Mouse (Mus musculus) embryonic facial prominence, embryonic 15.5 days (tissue): ENCODE measurements around the gene Tbx19. TPM values are rescaled to one million over a fixed set of nuclear protein-coding genes. Genes with fewer than 3 reads are reported as not detected.

Experiments used
- ATAC-seq: fragments of 200-750 bp; cut with Nextera tagmentation; 2 replicates; pipeline ENCODE4 v1.8.0; 2017; ENCODE audit warnings: low read depth, moderate TSS enrichment; ENCODE audit not compliant: insufficient number of reproducible peaks, low FRiP score, low TSS enrichment
- H3K27ac ChIP-seq: fragments of 300-500 bp; sonication (generic); replicated peaks from 2 replicates; pipeline ENCODE4 v1.5.1; 2015; ENCODE audit warnings: mild to moderate bottlenecking, inconsistent platforms
- H3K27me3 ChIP-seq: fragments of 300-500 bp; sonication (generic); 2 replicates; pipeline ENCODE4 v1.6.1; 2015; ENCODE audit warnings: inconsistent platforms
- H3K36me3 ChIP-seq: fragments of 300-500 bp; sonication (generic); 2 replicates; pipeline ENCODE4 v1.6.1; 2015; ENCODE audit warnings: mild to moderate bottlenecking, inconsistent platforms
- H3K4me1 ChIP-seq: fragments of 300-500 bp; sonication (generic); 2 replicates; pipeline ENCODE4 v1.6.1; 2015; ENCODE audit warnings: inconsistent platforms
- H3K4me2 ChIP-seq: fragments of 300-500 bp; sonication (generic); replicated peaks from 2 replicates; pipeline ENCODE4 v1.6.1; 2015; ENCODE audit warnings: mild to moderate bottlenecking, inconsistent platforms
- H3K4me3 ChIP-seq: fragments of 300-500 bp; sonication (generic); replicated peaks from 2 replicates; pipeline ENCODE4 v1.5.1; 2015; ENCODE audit warnings: mild to moderate bottlenecking, inconsistent platforms
- H3K9ac ChIP-seq: fragments of 300-500 bp; sonication (generic); 2 replicates; pipeline ENCODE4 v1.6.1; 2015; ENCODE audit warnings: inconsistent platforms
- H3K9me3 ChIP-seq: fragments of 300-500 bp; sonication (generic); replicated peaks from 2 replicates; pipeline ENCODE4 v1.6.1; 2016; ENCODE audit warnings: inconsistent platforms
- WGBS: fragments of 180-500 bp; shearing (Covaris S2); methylation state at CpG from one replicate; pipeline ENCODE4 v1.1.7; 2015; 5-methylcytosine and 5-hydroxymethylcytosine counted together
- polyA plus RNA-seq: library from polyadenylated mRNA; unstranded; fragments of >200 nt; fragmentation: Nextera tagmentation; extraction: Ambion mirVana; gene quantifications from 2 replicates; pipeline ENCODE4 v1.2.1, GENCODE M21; 2015

Gene Tbx19
- polyA plus RNA-seq, 1 experiment from 2014 or later = not detected

DNA sequence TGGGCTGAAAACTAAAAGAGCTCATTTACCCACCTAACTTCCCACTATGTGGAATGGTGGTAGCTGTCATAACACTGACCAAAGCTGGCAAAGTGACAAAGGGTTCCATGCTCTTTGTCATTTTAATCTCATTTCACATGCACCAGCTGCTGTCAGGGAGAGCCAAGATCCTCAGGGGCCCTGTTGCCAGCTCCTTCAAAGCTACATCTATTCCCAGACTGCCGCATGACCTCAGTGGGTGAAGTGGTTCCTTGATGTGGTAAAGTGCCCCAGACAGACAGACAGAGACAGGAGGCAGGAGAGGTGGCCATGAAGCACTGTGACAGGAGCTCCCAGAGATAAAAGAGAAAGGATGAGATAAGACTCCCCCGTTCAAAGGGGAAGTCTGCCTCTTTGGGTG lies 49.9 kb downstream of the Tbx19 start:
- Histone ChIP-seq H3K9ac (no peak overlapping the region), H3K36me3 (no peaks in the 10 kb centered on the region), H3K27ac (no peak overlapping the region), H3K9me3 (no peaks in the 10 kb centered on the region), H3K4me2 (no peak overlapping the region), H3K27me3 (no peaks in the 10 kb centered on the region), H3K4me3 (no peak overlapping the region), H3K4me1 (peaks cover 5% of the 10 kb centered on the region; the same call in 1 of the 2 replicates)
- no peak for ATAC-seq
- WGBS = 73% methylated on average over 2 of the region's 2 CpGs

- 80% methylated on average over 5 of the region's 5 CpGs for WGBS
- Histone ChIP-seq H3K36me3 (no peaks in the 10 kb centered on the region), H3K9ac (no peak overlapping the region), H3K4me1 (peaks cover 12% of the 10 kb centered on the region; the same call in 1 of the 2 replicates), H3K9me3 (no peaks in the 10 kb centered on the region), H3K27me3 (no peaks in the 10 kb centered on the region), H3K4me3 (no peak overlapping the region), H3K4me2 (no peak overlapping the region), H3K27ac (no peak overlapping the region)
- no peak for ATAC-seq
These were observed 51.4 kb downstream of the Tbx19 start for GRCm38 (mm10) chr1:165109135-165109534.

DNA sequence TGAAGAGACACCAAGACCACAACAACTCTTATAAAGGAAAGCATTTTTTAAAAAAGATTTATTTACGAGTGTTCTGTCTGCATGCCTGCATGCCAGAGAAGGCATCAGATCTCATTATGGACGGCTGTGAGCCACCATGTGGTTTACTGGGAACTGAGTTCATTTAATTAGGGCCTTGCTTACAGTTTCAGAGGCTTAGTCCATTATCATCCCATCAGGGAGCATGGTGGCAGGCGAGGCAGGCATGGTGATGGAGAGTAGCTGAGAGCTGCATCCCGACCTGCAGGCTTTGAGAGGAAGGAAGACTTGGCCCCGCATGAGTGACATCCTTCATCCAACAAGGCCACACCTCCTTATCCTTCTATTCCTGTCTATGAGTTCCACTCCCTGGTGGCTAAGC lies 52.1 kb downstream of the Tbx19 start:
- Histone ChIP-seq H3K36me3 (no peaks in the 10 kb centered on the region), H3K4me3 (no peak overlapping the region), H3K4me2 (no peak overlapping the region), H3K9ac (no peak overlapping the region), H3K4me1 (peaks cover 8% of the 10 kb centered on the region; the same call in 1 of the 2 replicates), H3K27ac (no peak overlapping the region), H3K9me3 (no peaks in the 10 kb centered on the region), H3K27me3 (no peaks in the 10 kb centered on the region)
- 41% methylated on average over 5 of the region's 5 CpGs for WGBS
- ATAC-seq = no peak

DNA sequence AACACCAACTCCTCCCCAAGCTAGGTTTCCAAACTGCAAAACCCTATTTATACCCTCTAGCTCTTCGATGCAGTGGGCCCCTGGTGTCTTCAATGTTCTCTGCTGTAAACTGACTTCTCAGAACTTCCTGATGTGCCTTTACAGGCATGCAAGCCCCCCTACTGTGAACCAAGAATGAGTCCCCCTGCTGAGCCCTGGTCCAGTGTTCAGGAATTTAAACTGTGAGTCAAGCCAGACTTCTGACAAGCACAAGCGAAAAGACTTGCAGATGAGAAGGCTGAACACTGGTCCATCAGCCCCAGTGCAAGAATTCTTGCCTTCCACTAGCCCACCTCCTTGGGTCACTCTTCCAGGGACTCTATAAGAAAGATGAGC lies 54.6 kb downstream of the Tbx19 start:
- no peaks in the 10 kb centered on the region for H3K9me3 ChIP-seq
- no peak overlapping the region for H3K4me2 ChIP-seq
- no peak overlapping the region for H3K9ac ChIP-seq
- no peaks in the 10 kb centered on the region for H3K36me3 ChIP-seq
- 64% methylated on average over 2 of the region's 2 CpGs for WGBS
- ATAC-seq = 0 out of 2 replicates have a peak, but pooled peaks have one; percentile 36
- peak overlapping the region; percentile 63; the same call in 1 of the 2 replicates for H3K27ac ChIP-seq
- peaks cover 8% of the 10 kb centered on the region; the same call in 1 of the 2 replicates for H3K4me1 ChIP-seq
- no peaks in the 10 kb centered on the region for H3K27me3 ChIP-seq
- H3K4me3 ChIP-seq = no peak overlapping the region

DNA sequence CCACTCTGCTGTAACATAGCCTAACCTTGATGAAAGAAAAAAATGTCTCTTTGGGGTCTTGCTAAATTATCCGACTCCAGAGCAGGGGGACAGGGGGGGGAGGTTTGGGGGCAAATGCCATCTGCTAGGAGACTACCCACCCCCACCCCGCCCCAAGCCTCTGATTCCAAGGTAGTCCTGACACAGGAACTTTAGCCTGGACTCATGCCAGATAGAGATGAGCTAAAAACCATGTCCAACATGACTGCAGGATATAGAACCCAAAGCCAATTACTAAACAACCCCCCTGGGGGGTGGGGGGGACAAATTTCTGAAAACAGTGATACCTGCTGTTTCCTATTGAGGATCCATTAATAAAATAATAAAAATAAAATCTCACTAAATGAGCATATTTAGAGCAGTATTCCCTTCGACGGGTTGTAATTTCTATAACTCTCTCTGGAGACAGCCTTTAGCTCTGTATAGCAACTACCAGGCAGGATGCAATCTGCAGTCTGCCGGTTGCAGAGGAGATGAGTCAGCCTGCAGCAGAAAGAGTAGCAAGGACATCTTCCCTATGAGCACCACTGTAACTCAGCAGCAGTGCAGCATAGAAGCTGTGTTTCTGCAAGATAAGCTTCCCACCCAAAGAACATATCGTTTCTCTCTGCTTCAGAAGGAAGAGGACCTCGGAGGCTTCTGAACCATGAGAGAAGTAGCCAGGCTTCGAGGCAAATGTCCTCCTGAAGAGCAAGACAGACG lies 55.1 kb downstream of the Tbx19 start:
- Histone ChIP-seq H3K4me2 (no peak overlapping the region), H3K4me1 (peaks cover 8% of the 10 kb centered on the region; the same call in 1 of the 2 replicates), H3K4me3 (no peak overlapping the region), H3K9ac (no peak overlapping the region), H3K27ac (peak overlapping the region; percentile 63; the same call in 1 of the 2 replicates), H3K27me3 (no peaks in the 10 kb centered on the region), H3K9me3 (no peaks in the 10 kb centered on the region), H3K36me3 (no peaks in the 10 kb centered on the region)
- ATAC-seq = no peak
- WGBS = 63% methylated on average over 9 of the region's 9 CpGs

- Histone ChIP-seq H3K9ac (no peak overlapping the region), H3K4me1 (peaks cover 8% of the 10 kb centered on the region; the same call in 1 of the 2 replicates), H3K4me3 (no peak overlapping the region), H3K36me3 (no peaks in the 10 kb centered on the region), H3K27ac (peak overlapping the region; percentile 13; the same call in 1 of the 2 replicates), H3K4me2 (no peak overlapping the region), H3K9me3 (no peaks in the 10 kb centered on the region), H3K27me3 (no peaks in the 10 kb centered on the region)
- ATAC-seq = 0 out of 2 replicates have a peak, but pooled peaks have one; percentile 39
- 68% methylated on average over 7 of the region's 7 CpGs for WGBS
These were observed 55.8 kb downstream of the Tbx19 start for GRCm38 (mm10) chr1:165104707-165105259.

GRCm38 (mm10) chr1:165099569-165099968 lies 61.0 kb downstream of the Tbx19 start:
- Histone ChIP-seq H3K27me3 (no peaks in the 10 kb centered on the region), H3K4me1 (0 out of 2 replicates have a peak, but pooled peaks cover 5% of the 10 kb centered on the region), H3K4me2 (no peak overlapping the region), H3K4me3 (no peak overlapping the region), H3K27ac (no peak overlapping the region), H3K36me3 (no peaks in the 10 kb centered on the region), H3K9ac (no peak overlapping the region), H3K9me3 (no peaks in the 10 kb centered on the region)
- ATAC-seq = no peak

DNA sequence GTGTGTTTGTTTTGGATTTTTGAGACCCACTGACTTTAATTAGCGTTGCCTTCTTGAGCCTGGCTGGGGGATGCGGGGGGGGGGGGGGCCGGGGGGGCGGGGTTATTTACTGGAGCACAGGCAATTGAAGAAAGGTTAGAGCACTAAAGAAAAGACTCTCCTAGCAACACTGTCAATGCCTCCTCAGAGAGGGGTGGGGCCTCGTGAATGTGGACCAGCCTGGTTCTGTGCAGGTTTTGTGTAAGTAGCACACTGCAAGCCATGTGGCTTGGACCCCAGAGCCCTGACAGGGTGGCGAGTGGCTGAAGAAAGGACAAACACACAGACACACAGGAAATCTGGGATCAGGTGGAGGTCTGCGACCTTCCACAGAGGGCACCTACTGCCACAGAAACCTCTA lies 65.7 kb downstream of the Tbx19 start:
- no peak overlapping the region for H3K4me2 ChIP-seq
- no peaks in the 10 kb centered on the region for H3K27me3 ChIP-seq
- H3K9ac ChIP-seq = no peak overlapping the region
- no peak overlapping the region for H3K27ac ChIP-seq
- H3K9me3 ChIP-seq = no peaks in the 10 kb centered on the region
- H3K4me1 ChIP-seq = 0 out of 2 replicates have a peak, but pooled peaks cover 5% of the 10 kb centered on the region
- no peak for ATAC-seq
- H3K36me3 ChIP-seq = no peaks in the 10 kb centered on the region
- H3K4me3 ChIP-seq = no peak overlapping the region
- WGBS = 25% methylated on average over 7 of the region's 7 CpGs

- peak overlapping the region; percentile 20 for H3K4me3 ChIP-seq
These were observed 68.9 kb downstream of the Tbx19 start for GRCm38 (mm10) chr1:165091721-165092120.

DNA sequence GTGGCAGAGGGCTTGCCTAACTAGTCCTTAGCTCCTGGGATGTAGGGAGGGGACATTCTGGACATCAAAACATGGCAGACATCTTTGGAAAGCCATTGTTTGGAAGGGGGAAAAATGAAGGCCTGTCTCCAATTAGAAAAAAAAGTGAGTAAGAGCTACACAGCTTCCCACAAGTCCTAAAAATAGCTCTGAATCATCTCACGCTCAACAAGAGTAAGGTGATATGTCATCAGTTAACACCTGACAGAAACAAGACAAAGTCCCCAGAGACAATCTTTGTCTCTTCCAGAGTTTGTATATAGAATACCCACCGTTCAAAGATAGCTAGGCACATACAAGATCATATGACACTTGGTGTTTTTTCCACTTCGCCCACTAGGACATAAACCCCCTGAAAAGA lies 71.0 kb downstream of the Tbx19 start:
- Histone ChIP-seq H3K27ac (no peak overlapping the region), H3K27me3 (no peaks in the 10 kb centered on the region), H3K4me3 (no peak overlapping the region), H3K9me3 (no peaks in the 10 kb centered on the region), H3K36me3 (no peaks in the 10 kb centered on the region), H3K9ac (no peak overlapping the region), H3K4me2 (no peak overlapping the region), H3K4me1 (no peaks in the 10 kb centered on the region)
- WGBS = 62% methylated on average over 3 of the region's 3 CpGs
- ATAC-seq = no peak

More at GRCm38 (mm10) chr1:165091721-165092120, 68.9 kb downstream of the Tbx19 start:
- Histone ChIP-seq H3K27ac (no peak overlapping the region), H3K4me1 (0 out of 2 replicates have a peak, but pooled peaks cover 5% of the 10 kb centered on the region), H3K9me3 (no peaks in the 10 kb centered on the region), H3K36me3 (no peaks in the 10 kb centered on the region), H3K4me2 (peak overlapping the region; percentile 38), H3K27me3 (no peaks in the 10 kb centered on the region), H3K9ac (no peak overlapping the region)
- WGBS = 9% methylated on average over 15 of the region's 15 CpGs
- ATAC-seq = 0 out of 2 replicates have a peak, but pooled peaks have one; percentile 36
